Mouse (Mus musculus) embryonic facial prominence, embryonic 14.5 days (tissue): ENCODE measurements around the gene Ube4b. TPM values are rescaled to one million over a fixed set of nuclear protein-coding genes. Genes with fewer than 3 reads are reported as not detected.

Source experiments
- ATAC-seq: fragments of 200-750 bp; cut with Nextera tagmentation; 2 replicates; pipeline ENCODE4 v1.8.0; 2017; ENCODE audit warnings: low read depth, moderate number of reproducible peaks, moderate TSS enrichment
- DNase-seq: peaks from one replicate; pipeline ENCODE4 v3.0.0-alpha.2; 2015; ENCODE audit warnings: low spot score
- H3K27ac ChIP-seq: fragments of 300-500 bp; sonication (generic); replicated peaks from 2 replicates; pipeline ENCODE4 v1.5.1; 2014; ENCODE audit warnings: low read depth, mild to moderate bottlenecking, low read length, moderate library complexity
- H3K27me3 ChIP-seq: fragments of 300-500 bp; sonication (generic); replicated peaks from 2 replicates; pipeline ENCODE4 v1.6.1; 2014; ENCODE audit warnings: low read length; ENCODE audit not compliant: control insufficient read depth, insufficient read depth
- H3K36me3 ChIP-seq: fragments of 300-500 bp; sonication (generic); 2 replicates; pipeline ENCODE4 v1.6.1; 2014; ENCODE audit warnings: low read length, mixed read lengths; ENCODE audit not compliant: control insufficient read depth, insufficient read depth
- H3K4me1 ChIP-seq: fragments of 300-500 bp; sonication (generic); 2 replicates; pipeline ENCODE4 v1.6.1; 2014; ENCODE audit warnings: antibody characterized with exemption, low read length; ENCODE audit not compliant: control insufficient read depth, insufficient read depth
- H3K4me2 ChIP-seq: fragments of 300-500 bp; sonication (generic); 2 replicates; pipeline ENCODE4 v1.6.1; 2014; ENCODE audit warnings: low read depth, mild to moderate bottlenecking, low read length, moderate library complexity, mixed read lengths
- H3K4me3 ChIP-seq: fragments of 300-500 bp; sonication (generic); 2 replicates; pipeline ENCODE4 v1.5.1; 2014; ENCODE audit warnings: low read depth, mild to moderate bottlenecking, low read length
- H3K9ac ChIP-seq: fragments of 300-500 bp; sonication (generic); 2 replicates; pipeline ENCODE4 v1.6.1; 2014; ENCODE audit warnings: low read depth, mild to moderate bottlenecking, low read length, moderate library complexity, mixed read lengths
- H3K9me3 ChIP-seq: fragments of 300-500 bp; sonication (generic); 2 replicates; pipeline ENCODE4 v1.6.1; 2016; ENCODE audit warnings: low read length; ENCODE audit not compliant: control insufficient read depth
- WGBS: fragments of 180-500 bp; shearing (Covaris S2); extraction: QIAGEN DNeasy Blood & Tissue Kit; methylation state at CpG from one replicate; pipeline ENCODE4 v1.1.7; 2014; 5-methylcytosine and 5-hydroxymethylcytosine counted together
- polyA plus RNA-seq: library from polyadenylated mRNA; unstranded; fragments of >200 nt; fragmentation: Nextera tagmentation; extraction: Ambion mirVana; gene quantifications from 2 replicates; pipeline ENCODE4 v1.2.1, GENCODE M21; 2014

The Ube4b gene
- polyA plus RNA-seq, 1 experiment from 2014 or later: 43.7 TPM

DNA sequence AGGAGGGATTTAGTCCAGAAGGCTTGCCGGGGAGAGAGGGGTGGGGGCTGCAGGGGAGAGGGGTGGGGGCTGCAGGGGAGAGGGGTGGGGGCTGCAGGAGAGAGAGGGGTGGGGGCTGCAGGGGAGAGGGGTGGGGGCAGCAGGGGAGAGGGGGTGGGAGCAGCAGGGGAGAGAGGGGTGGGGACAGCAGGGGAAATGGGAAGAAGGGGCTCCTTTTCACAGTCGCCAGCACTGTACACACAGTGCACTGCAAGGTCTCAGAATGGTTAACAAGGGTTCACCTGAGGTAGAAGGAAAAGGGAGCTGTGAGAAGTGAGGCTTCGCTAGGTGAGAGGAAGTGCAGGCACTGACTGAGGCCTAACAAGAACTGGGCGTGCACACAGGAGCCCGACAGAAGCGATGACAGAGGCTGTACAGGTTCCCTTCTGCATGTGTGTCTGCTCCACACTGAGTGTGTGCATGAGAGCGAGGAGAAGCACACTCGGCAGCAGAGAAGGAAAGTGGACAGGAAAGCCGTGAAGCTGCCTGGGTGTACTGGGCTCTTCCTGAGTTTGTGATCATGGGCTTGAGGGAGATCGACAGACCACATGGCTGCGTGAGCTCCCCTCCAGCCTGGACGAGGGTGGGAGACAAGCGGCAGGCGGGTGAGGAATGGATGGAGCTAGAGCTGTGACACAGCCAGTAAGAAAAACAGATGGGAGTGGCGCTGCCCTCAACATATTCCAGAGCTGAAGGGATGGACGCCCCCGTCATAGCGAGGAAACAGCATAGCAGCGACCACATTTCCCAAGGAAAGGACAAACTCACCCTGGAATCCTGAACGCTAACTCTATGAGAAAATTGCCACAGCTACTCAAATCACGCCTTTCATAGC, 29.9 kb downstream of the Ube4b start:
- H3K9me3 ChIP-seq: no peaks in the 10 kb centered on the region
- 55% methylated on average over 21 of the region's 21 CpGs for WGBS
- H3K27me3 ChIP-seq: no peaks in the 10 kb centered on the region
- ATAC-seq (no peak), DNase-seq (no peak)
- H3K4me3 ChIP-seq: no peak overlapping the region
- peaks cover 12% of the 10 kb centered on the region; the same call in 1 of the 2 replicates for H3K4me1 ChIP-seq
- peaks cover 39% of the 10 kb centered on the region for H3K36me3 ChIP-seq
- H3K4me2 ChIP-seq: no peak overlapping the region
- no peak overlapping the region for H3K9ac ChIP-seq
- H3K27ac ChIP-seq: peak overlapping the region; percentile 44

DNA sequence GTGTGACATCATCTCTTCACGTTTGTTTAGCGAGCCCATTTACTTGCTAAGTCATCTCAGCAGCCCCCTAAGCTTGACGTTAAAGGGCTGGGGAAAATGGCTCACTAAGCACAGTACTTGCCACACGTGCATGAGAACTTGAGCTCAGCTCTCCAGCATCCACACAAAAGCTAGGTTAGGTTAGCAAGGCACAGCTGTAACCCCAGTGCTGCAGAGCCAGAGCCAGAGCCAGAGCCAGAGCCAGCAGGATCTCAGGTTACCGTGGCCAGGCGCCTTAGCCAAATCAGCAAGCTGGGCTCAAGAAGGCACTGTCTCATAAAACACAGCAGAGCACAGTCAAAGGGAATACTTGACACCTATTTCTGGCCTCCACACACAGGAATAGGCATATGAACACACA, 31.0 kb downstream of the Ube4b start:
- DNase-seq: peak; percentile 80
- WGBS: 46% methylated on average over 6 of the region's 6 CpGs
- H3K36me3 ChIP-seq: peaks cover 47% of the 10 kb centered on the region

DNA sequence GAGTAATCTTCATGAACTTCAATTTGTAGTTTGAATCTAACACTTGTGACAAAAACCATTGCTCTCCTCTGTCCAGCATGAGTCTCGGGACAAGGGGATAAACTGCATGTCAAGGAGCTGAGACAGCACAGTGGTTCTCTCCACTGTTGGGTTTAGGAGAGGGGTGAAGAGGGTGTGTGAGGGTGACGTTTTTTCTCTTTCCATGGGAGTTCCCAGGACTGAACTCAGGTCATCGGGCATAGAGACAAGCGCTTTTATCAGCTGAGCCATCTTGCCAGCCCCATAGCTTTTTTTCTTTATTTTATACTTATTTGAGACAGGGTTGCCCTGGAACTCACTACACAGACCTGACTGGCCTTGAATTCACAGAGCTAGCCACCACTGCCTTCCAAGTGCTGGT, 32.3 kb downstream of the Ube4b start:
- H3K36me3 ChIP-seq: peaks cover 54% of the 10 kb centered on the region

More for the DNA sequence above, 31.0 kb downstream of the Ube4b start:
- Histone ChIP-seq H3K9ac (no peak overlapping the region), H3K4me1 (peaks cover 10% of the 10 kb centered on the region; the same call in 1 of the 2 replicates), H3K27ac (peak overlapping the region; percentile 55), H3K4me3 (no peak overlapping the region), H3K9me3 (no peaks in the 10 kb centered on the region), H3K4me2 (no peak overlapping the region), H3K27me3 (no peaks in the 10 kb centered on the region)
- peak; percentile 81 for ATAC-seq

DNA sequence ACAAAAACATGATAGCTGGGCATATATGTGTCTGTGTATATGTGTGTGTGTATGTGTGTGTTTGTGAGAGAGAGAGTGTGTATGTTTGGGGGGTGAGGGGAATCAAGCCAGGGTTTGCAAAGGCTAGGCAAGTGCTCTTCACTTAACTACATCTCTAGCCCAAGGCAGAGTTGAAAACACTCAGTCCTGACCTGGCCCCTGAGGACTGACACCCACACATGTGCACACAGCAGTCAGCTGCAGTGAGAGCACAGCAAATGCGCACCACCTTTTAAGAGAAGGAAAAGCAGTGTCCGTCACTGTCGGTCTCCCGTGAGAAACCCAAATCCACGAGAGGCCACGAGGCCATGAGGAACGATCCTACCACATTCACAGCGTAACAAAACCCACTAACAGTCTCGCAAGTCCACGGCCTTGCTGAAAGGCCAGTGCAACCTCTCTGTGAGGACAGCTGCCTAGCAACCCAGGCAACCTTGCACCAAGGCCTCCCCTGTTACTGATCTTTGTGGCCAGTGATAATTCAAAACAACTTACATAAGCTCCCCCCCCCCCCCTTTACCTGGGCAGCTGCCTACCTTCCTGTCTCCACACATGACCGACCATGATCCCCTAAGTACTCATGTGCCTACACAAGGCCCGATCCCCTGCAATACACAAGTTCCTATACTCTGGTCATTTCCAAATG, 33.1 kb downstream of the Ube4b start:
- Histone ChIP-seq H3K4me1 (peaks cover 10% of the 10 kb centered on the region; the same call in 1 of the 2 replicates), H3K4me2 (no peak overlapping the region), H3K9ac (no peak overlapping the region), H3K4me3 (no peak overlapping the region), H3K27me3 (no peaks in the 10 kb centered on the region), H3K9me3 (no peaks in the 10 kb centered on the region), H3K36me3 (peaks cover 48% of the 10 kb centered on the region), H3K27ac (no peak overlapping the region)
- no peak for DNase-seq
- no peak for ATAC-seq
- WGBS: 80% methylated on average over 12 of the region's 12 CpGs

More for the DNA sequence above, 32.3 kb downstream of the Ube4b start:
- Histone ChIP-seq H3K27ac (no peak overlapping the region), H3K4me2 (no peak overlapping the region), H3K4me3 (no peak overlapping the region), H3K4me1 (peaks cover 10% of the 10 kb centered on the region; the same call in 1 of the 2 replicates), H3K27me3 (no peaks in the 10 kb centered on the region), H3K9me3 (no peaks in the 10 kb centered on the region), H3K9ac (no peak overlapping the region)
- WGBS: 82% methylated on average over 4 of the region's 4 CpGs
- ATAC-seq (no peak), DNase-seq (no peak)

DNA sequence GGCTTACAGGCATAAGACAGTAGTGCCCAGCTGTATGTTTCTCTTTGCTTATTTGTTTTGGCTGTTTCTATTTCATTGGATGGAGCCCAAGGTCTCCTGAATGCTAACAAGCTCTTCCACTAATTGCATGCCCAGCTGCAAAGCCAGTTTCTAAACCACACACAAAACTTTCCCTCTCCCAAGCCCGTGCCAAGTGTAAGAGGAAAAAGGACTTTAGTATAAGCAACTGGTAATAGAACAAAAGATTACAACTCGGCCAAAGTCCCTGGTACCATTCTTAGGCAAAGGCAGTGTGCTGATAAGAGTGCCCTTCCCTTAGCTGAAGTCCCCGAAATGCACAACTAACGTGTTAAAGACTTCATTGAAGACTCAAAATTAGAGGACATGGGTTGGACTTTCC, 34.2 kb downstream of the Ube4b start:
- H3K4me3 ChIP-seq: no peak overlapping the region
- no peaks in the 10 kb centered on the region for H3K9me3 ChIP-seq
- H3K4me1 ChIP-seq: peaks cover 10% of the 10 kb centered on the region; the same call in 1 of the 2 replicates
- H3K9ac ChIP-seq: no peak overlapping the region
- no peak overlapping the region for H3K4me2 ChIP-seq
- no peaks in the 10 kb centered on the region for H3K27me3 ChIP-seq
- 85% methylated on average over 4 of the region's 4 CpGs for WGBS
- H3K36me3 ChIP-seq: peaks cover 37% of the 10 kb centered on the region; the same call in 1 of the 2 replicates
- DNase-seq (no peak), ATAC-seq (no peak)
- H3K27ac ChIP-seq: no peak overlapping the region

DNA sequence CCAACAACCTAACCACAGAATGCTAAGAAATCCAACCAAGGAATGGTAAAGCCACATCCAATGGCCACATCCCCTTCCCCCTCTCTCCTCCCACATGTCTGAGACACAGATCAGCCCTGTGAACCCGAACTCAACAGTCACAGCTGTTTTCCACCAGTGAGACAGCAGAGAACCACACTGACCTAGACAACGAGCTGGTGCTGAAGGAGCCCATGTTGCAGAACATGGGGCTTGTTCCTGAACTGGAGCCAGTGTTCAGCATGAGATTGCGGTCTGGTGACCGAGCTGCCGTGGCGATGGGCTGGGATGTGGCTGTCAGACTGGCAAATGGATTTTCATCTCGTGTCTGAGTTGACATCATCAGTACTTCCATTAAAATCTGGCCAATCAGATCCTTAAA, 45.5 kb downstream of the Ube4b start:
- no peak overlapping the region for H3K27ac ChIP-seq
- peaks cover 89% of the 10 kb centered on the region for H3K36me3 ChIP-seq
- no peak overlapping the region for H3K9ac ChIP-seq
- no peaks in the 10 kb centered on the region for H3K27me3 ChIP-seq
- H3K4me2 ChIP-seq: no peak overlapping the region
- DNase-seq: no peak
- H3K4me3 ChIP-seq: no peak overlapping the region
- WGBS: 83% methylated on average over 7 of the region's 7 CpGs
- peak; percentile 27; the same call in 1 of the 2 replicates for ATAC-seq
- H3K4me1 ChIP-seq: no peaks in the 10 kb centered on the region
- H3K9me3 ChIP-seq: no peaks in the 10 kb centered on the region

DNA sequence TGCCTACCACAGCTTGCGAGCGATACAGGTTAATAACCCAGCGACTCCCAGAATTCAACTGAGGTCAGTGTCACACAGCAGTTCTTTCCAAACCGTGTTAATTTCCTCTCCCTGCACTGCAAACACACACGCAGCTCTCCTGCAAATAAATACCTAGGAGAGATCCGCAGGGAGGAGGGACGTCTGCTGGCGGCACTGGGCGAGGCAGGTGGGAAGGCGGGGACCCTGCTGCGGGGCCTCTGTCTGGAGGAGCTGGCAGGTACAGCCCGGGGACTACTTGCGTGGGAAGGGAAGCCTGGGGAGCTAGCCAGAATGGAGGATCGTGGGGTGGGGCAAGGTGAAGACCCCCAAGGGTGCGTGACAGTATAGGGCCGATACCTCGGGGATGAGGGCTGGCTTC, 46.7 kb downstream of the Ube4b start:
- no peak overlapping the region for H3K4me3 ChIP-seq
- H3K4me1 ChIP-seq: no peaks in the 10 kb centered on the region
- DNase-seq (peak; percentile 4), ATAC-seq (no peak)
- no peaks in the 10 kb centered on the region for H3K9me3 ChIP-seq
- no peak overlapping the region for H3K4me2 ChIP-seq
- no peaks in the 10 kb centered on the region for H3K27me3 ChIP-seq
- WGBS: 86% methylated on average over 17 of the region's 17 CpGs
- H3K36me3 ChIP-seq: peaks cover 89% of the 10 kb centered on the region
- no peak overlapping the region for H3K27ac ChIP-seq
- H3K9ac ChIP-seq: no peak overlapping the region

DNA sequence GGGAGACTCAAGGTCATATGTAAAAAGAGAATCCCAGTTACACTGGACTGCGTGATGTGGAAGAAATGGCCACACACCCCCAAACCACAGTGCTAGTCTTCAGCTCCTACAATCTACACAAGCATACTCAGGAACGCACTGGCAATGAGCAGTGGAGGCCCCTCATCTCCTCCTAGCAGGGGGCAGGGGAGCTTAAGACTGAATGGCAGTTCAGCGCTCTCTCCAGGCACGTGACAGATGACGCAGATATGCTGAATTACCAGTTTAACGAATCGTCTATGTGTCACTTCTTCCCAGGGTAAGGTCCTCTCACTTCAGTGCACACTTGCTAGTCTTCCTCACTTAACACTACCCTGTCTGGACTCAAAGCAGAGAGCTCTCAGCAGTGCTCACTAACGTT, 47.7 kb downstream of the Ube4b start:
- H3K27ac ChIP-seq: no peak overlapping the region
- no peaks in the 10 kb centered on the region for H3K27me3 ChIP-seq
- H3K4me3 ChIP-seq: no peak overlapping the region
- no peak overlapping the region for H3K4me2 ChIP-seq
- H3K4me1 ChIP-seq: 0 out of 2 replicates have a peak, but pooled peaks cover 4% of the 10 kb centered on the region
- no peak overlapping the region for H3K9ac ChIP-seq
- DNase-seq: peak; percentile 42
- WGBS: 68% methylated on average over 8 of the region's 8 CpGs
- ATAC-seq: 0 out of 2 replicates have a peak, but pooled peaks have one; percentile 24
- H3K9me3 ChIP-seq: no peaks in the 10 kb centered on the region
- H3K36me3 ChIP-seq: peaks cover 89% of the 10 kb centered on the region
